8 mouse cellular contexts compared by ENCODE assay signal in genomic region chr17:11067076-11067703, GRCm38 (mm10).
A peak's percentile ranks its signal among the peaks of the same experiment; 100 is the strongest.
DNase-seq lines count a peak whose midpoint lies in the region; ATAC-seq lines count a peak whose summit lies in the region.

No protein-coding gene starts in this region.

- peak overlapping the region; percentile 48 for H3K4me2 ChIP-seq in hindbrain, embryonic 12.5 days (replicated peaks)
- peak overlapping the region; percentile 53 for H3K4me2 ChIP-seq in midbrain, embryonic 11.5 days

- peaks cover 20% of the 10 kb centered on the region for H3K4me1 ChIP-seq in hindbrain, embryonic 12.5 days
- peaks cover 15% of the 10 kb centered on the region for H3K4me1 ChIP-seq in midbrain, embryonic 11.5 days (ENCODE audit: control insufficient read depth, insufficient read depth, low read length)

- 4% methylated on average over 16 of the region's 16 CpGs for WGBS in hindbrain, embryonic 12.5 days
- 3% methylated on average over 16 of the region's 16 CpGs for WGBS in midbrain, embryonic 11.5 days

- ATAC-seq in hindbrain, embryonic 12.5 days (ENCODE audit: low FRiP score), result peak; percentile 36
- peak; percentile 69 for ATAC-seq in midbrain, embryonic 11.5 days (ENCODE audit: low FRiP score)
- no peak for ATAC-seq in erythroblast, adult 5-6 weeks (replicated peaks; ENCODE audit: low FRiP score, poor library complexity, severe bottlenecking)

- DNase-seq in heart, adult 11 months, result peak; percentile 82
- DNase-seq in heart, adult 18-20 months, result no peak
- DNase-seq in WW6 (ENCODE audit: low read depth, low spot score), result peak; percentile 22
- DNase-seq in midbrain, embryonic 11.5 days (ENCODE audit: low spot score, missing footprints), result peak; percentile 93
- DNase-seq in adrenal gland, postnatal 10 days, result no peak
- DNase-seq in frontal cortex, postnatal 14 days (ENCODE audit: low spot score in 2 of 2), result no peak

- 0 out of 2 replicates have a peak overlapping the region, but pooled peaks have one; percentile 23 for H3K9ac ChIP-seq in hindbrain, embryonic 12.5 days
- peak overlapping the region; percentile 45 for H3K9ac ChIP-seq in midbrain, embryonic 11.5 days (ENCODE audit: low read length)

- H3K9me3 ChIP-seq in hindbrain, embryonic 12.5 days (replicated peaks), result no peaks in the 10 kb centered on the region
- no peaks in the 10 kb centered on the region for H3K9me3 ChIP-seq in midbrain, embryonic 11.5 days (ENCODE audit: control insufficient read depth, low read length)

- no peaks in the 10 kb centered on the region for H3K36me3 ChIP-seq in hindbrain, embryonic 12.5 days
- H3K36me3 ChIP-seq in midbrain, embryonic 11.5 days (ENCODE audit: control insufficient read depth, insufficient read depth, low read length), result no peaks in the 10 kb centered on the region

- H3K27ac ChIP-seq in hindbrain, embryonic 12.5 days, result peak overlapping the region; percentile 76
- peak overlapping the region; percentile 25; the same call in 1 of the 2 replicates for H3K27ac ChIP-seq in midbrain, embryonic 11.5 days (ENCODE audit: low read depth, low read length)

- H3K27me3 ChIP-seq in hindbrain, embryonic 12.5 days, result no peaks in the 10 kb centered on the region
- no peaks in the 10 kb centered on the region for H3K27me3 ChIP-seq in midbrain, embryonic 11.5 days (ENCODE audit: control insufficient read depth, insufficient read depth, low read length)

- peak overlapping the region; percentile 18 for H3K4me3 ChIP-seq in hindbrain, embryonic 12.5 days
- peak overlapping the region; percentile 20 for H3K4me3 ChIP-seq in midbrain, embryonic 11.5 days (ENCODE audit: low read depth, low read length)

Comparison
In these comparisons a context has a peak if more than half of its experiments do, and no peak if none do; other contexts are left out.
1. DNase-seq: peak in heart, adult 11 months (single experiment), WW6 (single experiment) and midbrain, embryonic 11.5 days (single experiment); none in heart, adult 18-20 months (0 of 2), adrenal gland, postnatal 10 days (single experiment) and frontal cortex, postnatal 14 days (0 of 2).